Mouse (Mus musculus) CH12.LX (cell line): ENCODE data around the gene Acsl1. TPM values are rescaled to one million over a fixed set of nuclear protein-coding genes. Genes with fewer than 3 reads are reported as not detected.

Experiments used
- DNase-seq: peaks from one replicate; pipeline ENCODE4 v3.0.0-alpha.2; 2013; ENCODE audit errors: extremely low read depth
- H3K27ac ChIP-seq: 2 replicates; pipeline ENCODE4 v1.5.1; 2012; ENCODE audit warnings: low read depth, mild to moderate bottlenecking, control low read depth, moderate library complexity; ENCODE audit not compliant: insufficient read depth
- H3K27me3 ChIP-seq: replicated peaks from 2 replicates; pipeline ENCODE3; 2012; ENCODE audit warnings: inconsistent platforms
- H3K36me3 ChIP-seq, 2 experiments: replicated peaks in 1 of 2; 2 replicates each; pipeline versions ENCODE3 to v1.6.1; 2012; ENCODE audit warnings: inconsistent platforms in 1 of 2, low read length in 1 of 2, mild to moderate bottlenecking in 1 of 2, mixed read lengths in 1 of 2, moderate library complexity in 1 of 2; ENCODE audit not compliant: control insufficient read depth in 1 of 2, insufficient read depth in 1 of 2
- H3K4me1 ChIP-seq, 2 experiments: 2 replicates each; pipeline ENCODE4 v1.6.1; 2012; ENCODE audit warnings: inconsistent platforms in 1 of 2, moderate library complexity in 1 of 2; ENCODE audit not compliant: insufficient read depth in 2 of 2, control insufficient read depth in 1 of 2
- H3K4me2 ChIP-seq: 2 replicates; pipeline ENCODE4 v1.6.1; 2012; ENCODE audit warnings: low read depth, mild to moderate bottlenecking, control low read depth; ENCODE audit not compliant: poor library complexity, insufficient read depth, severe bottlenecking
- H3K4me3 ChIP-seq, 3 experiments: fragments of 150-350 bp in 1 of 3; sonication (generic) in 1 of 3; replicated peaks in 1 of 3; 2 replicates each; pipeline versions ENCODE3 to v1.5.1; 2011 to 2012; ENCODE audit warnings: low read depth in 2 of 3, low read length in 2 of 3, mild to moderate bottlenecking in 2 of 3, moderate library complexity in 2 of 3, control low read depth in 1 of 3, improper control_type of control experiment in 1 of 3, inconsistent platforms in 1 of 3, mixed read lengths in 1 of 3; ENCODE audit not compliant: poor library complexity in 1 of 3
- H3K79me2 ChIP-seq: replicated peaks from 2 replicates; pipeline ENCODE4 v1.6.1; 2012; ENCODE audit warnings: mild to moderate bottlenecking, moderate library complexity; ENCODE audit not compliant: control insufficient read depth, poor library complexity, insufficient read depth, severe bottlenecking; ENCODE audit errors: extremely low read depth
- H3K9ac ChIP-seq: 2 replicates; pipeline ENCODE4 v1.6.1; 2012; ENCODE audit warnings: low read depth, mild to moderate bottlenecking, control low read depth, moderate library complexity; ENCODE audit not compliant: insufficient read depth
- H3K9me3 ChIP-seq: replicated peaks from 2 replicates; pipeline ENCODE3; 2012; ENCODE audit warnings: low read length, inconsistent platforms, mixed read lengths
- BHLHE40 ChIP-seq: IDR thresholded peaks from 2 replicates; pipeline ENCODE4 v1.6.1; 2011; ENCODE audit warnings: mild to moderate bottlenecking, low read depth, low read length, improper control_type of control experiment
- CHD2 ChIP-seq: IDR thresholded peaks from 2 replicates; pipeline ENCODE4 v1.6.1; 2011; ENCODE audit warnings: low read length, improper control_type of control experiment
- HCFC1 ChIP-seq: IDR thresholded peaks from 2 replicates; pipeline ENCODE4 v1.6.1; 2012; ENCODE audit warnings: low read depth, mild to moderate bottlenecking, inconsistent platforms, low read length, improper control_type of control experiment
- JUN ChIP-seq: IDR thresholded peaks from 2 replicates; pipeline ENCODE4 v1.6.1; 2011; ENCODE audit warnings: low read depth, mild to moderate bottlenecking, low read length, improper control_type of control experiment, moderate library complexity; ENCODE audit not compliant: insufficient read depth
- NELFE ChIP-seq: IDR thresholded peaks from 2 replicates; pipeline ENCODE4 v1.6.1; 2011; ENCODE audit warnings: low read depth, low read length, improper control_type of control experiment
- NRF1 ChIP-seq: IDR thresholded peaks from 2 replicates; pipeline ENCODE4 v1.6.1; 2014; ENCODE audit warnings: low read depth, mild to moderate bottlenecking, inconsistent platforms, low read length, improper control_type of control experiment, moderate library complexity
- PAX5 ChIP-seq: IDR thresholded peaks from 2 replicates; pipeline ENCODE4 v1.6.1; 2012; ENCODE audit warnings: low read length, inconsistent platforms, mixed read lengths
- POLR2A ChIP-seq: IDR thresholded peaks from 2 replicates; pipeline ENCODE4 v1.6.1; 2011; ENCODE audit warnings: low read depth, mild to moderate bottlenecking, improper control_type of control experiment, low read length
- POLR2AphosphoS2 ChIP-seq: IDR thresholded peaks from 2 replicates; pipeline ENCODE4 v1.6.1; 2011; ENCODE audit warnings: low read depth, low read length, improper control_type of control experiment
- RCOR1 ChIP-seq: conservative IDR thresholded peaks from 2 replicates; pipeline ENCODE4 v1.6.1; 2012; ENCODE audit warnings: low read depth, mild to moderate bottlenecking, inconsistent platforms, low read length, improper control_type of control experiment
- SMC3 ChIP-seq: IDR thresholded peaks from 2 replicates; pipeline ENCODE4 v1.6.1; 2011; ENCODE audit warnings: low read depth, low read length, improper control_type of control experiment
- TBP ChIP-seq: conservative IDR thresholded peaks from 2 replicates; pipeline ENCODE4 v1.6.1; 2011; ENCODE audit warnings: low read depth, low read length, improper control_type of control experiment
- USF2 ChIP-seq: conservative IDR thresholded peaks from 2 replicates; pipeline ENCODE4 v1.6.1; 2011; ENCODE audit warnings: low read depth, low read length, improper control_type of control experiment
- ZC3H11A ChIP-seq: IDR thresholded peaks from 2 replicates; pipeline ENCODE4 v1.6.1; 2012; ENCODE audit warnings: low read depth, mild to moderate bottlenecking, inconsistent platforms, low read length, improper control_type of control experiment
- ZKSCAN1 ChIP-seq: IDR thresholded peaks from 2 replicates; pipeline ENCODE4 v1.6.1; 2012; ENCODE audit warnings: low read depth, inconsistent platforms, low read length, improper control_type of control experiment, borderline replicate concordance
- dilution Hi-C: fragments of 300-500 bp; cut with MboI; formaldehyde crosslinking; loops from 2 replicates; pipeline ENCODE4 v1.14.3; 2020; ENCODE audit warnings: low sequenced_read_pairs; ENCODE audit not compliant: extremely low pct_unique_long_range_greater_than_20kb, extremely low pct_ligation_motif_present
- in situ Hi-C: fragments of 300-500 bp; cut with MboI; formaldehyde crosslinking; loops from 3 replicates; pipeline ENCODE4 v1.14.3; 2019; ENCODE audit warnings: low sequenced_read_pairs, low pct_ligation_motif_present, low pct_unique_long_range_greater_than_20kb, mixed read lengths
- polyA plus RNA-seq: library from polyadenylated mRNA; unstranded; fragments of >175 nt; gene quantifications from 2 replicates; pipeline ENCODE4 v1.2.1, GENCODE M21; 2012; ENCODE audit warnings: low read depth; ENCODE audit not compliant: insufficient read length
- total RNA-seq, 2 experiments: library from RNA; depleted of rRNA; stranded (reverse); fragments of 300-350 nt in 1 of 2; fragments of >200 nt in 1 of 2; gene quantifications; 2 replicates each; pipeline ENCODE4 v1.2.3; 2012 to 2014

Acsl1 gene
- total and polyA plus RNA-seq, 3 experiments, result 8.7 to 27.9 (median 19.5) TPM

GRCm38 (mm10) chr8:46526821-46527220, 56.0 kb downstream of the Acsl1 start:
- in situ Hi-C loops, result no loop called here
- TF ChIP-seq NRF1 (no peak), RCOR1 (no peak), ZKSCAN1 (no peak)

DNA sequence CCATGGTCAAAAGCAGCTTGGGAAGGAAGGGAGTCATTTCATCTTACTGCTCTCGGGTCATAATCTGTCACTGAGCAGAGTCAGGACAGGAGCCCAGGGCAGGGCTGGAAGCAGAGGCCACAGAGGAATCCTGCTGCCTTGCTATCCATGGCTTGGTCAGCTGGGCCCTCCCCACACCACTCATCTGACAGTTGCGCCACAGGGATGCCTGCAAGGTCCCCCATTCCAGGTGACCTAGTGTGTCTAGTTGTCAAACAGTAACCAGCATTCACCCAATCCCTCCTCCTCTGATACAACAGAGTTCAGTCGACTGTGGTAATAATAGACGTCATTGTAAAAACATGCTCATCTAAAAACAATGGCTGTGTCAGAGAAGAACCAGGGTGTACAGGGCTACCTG, 58.7 kb downstream of the Acsl1 start:
- Histone ChIP-seq H3K79me2 (no peaks in the 10 kb centered on the region), H3K9ac (no peak overlapping the region), H3K4me1 (no peaks in the 10 kb centered on the region), H3K36me3 (peaks cover 2 to 91% of the 10 kb centered on the region in 2 experiments), H3K4me2 (no peak overlapping the region), H3K27ac (no peak overlapping the region), H3K9me3 (no peaks in the 10 kb centered on the region), H3K27me3 (no peaks in the 10 kb centered on the region), H3K4me3 (no peak overlapping the region)
- in situ Hi-C loops, result no loop called here
- no peak for DNase-seq
- dilution Hi-C loops, result no loop called here
- no peak for TF ChIP-seq TBP

More at GRCm38 (mm10) chr8:46526821-46527220, 56.0 kb downstream of the Acsl1 start:
- H3K27ac ChIP-seq, result no peak overlapping the region
- no peaks in the 10 kb centered on the region for H3K9me3 ChIP-seq
- no peak overlapping the region for H3K9ac ChIP-seq
- peaks cover 2 to 89% of the 10 kb centered on the region in 2 experiments for H3K36me3 ChIP-seq
- no peaks in the 10 kb centered on the region for H3K4me1 ChIP-seq
- dilution Hi-C loops, result no loop called here
- H3K4me3 ChIP-seq, result no peak overlapping the region
- H3K27me3 ChIP-seq, result no peaks in the 10 kb centered on the region
- no peaks in the 10 kb centered on the region for H3K79me2 ChIP-seq
- no peak overlapping the region for H3K4me2 ChIP-seq
- DNase-seq, result no peak

- in situ Hi-C loops, result no loop called here
- H3K36me3 ChIP-seq, result peaks cover 2 to 89% of the 10 kb centered on the region in 2 experiments
Observed at GRCm38 (mm10) chr8:46530541-46530940, 59.7 kb downstream of the Acsl1 start.

More at GRCm38 (mm10) chr8:46530541-46530940, 59.7 kb downstream of the Acsl1 start:
- TF ChIP-seq BHLHE40 (no peak), JUN (no peak), ZC3H11A (no peak), POLR2AphosphoS2 (no peak), USF2 (no peak), TBP (no peak), NELFE (no peak), NRF1 (no peak), ZKSCAN1 (no peak), SMC3 (no peak), CHD2 (no peak), HCFC1 (no peak), PAX5 (no peak), POLR2A (no peak)
- TF ChIP-seq, all 38 proteins: peak for 0
- Histone ChIP-seq H3K27ac (no peak overlapping the region), H3K27me3 (no peaks in the 10 kb centered on the region), H3K9ac (no peak overlapping the region), H3K4me2 (no peak overlapping the region), H3K79me2 (no peaks in the 10 kb centered on the region), H3K9me3 (no peaks in the 10 kb centered on the region), H3K4me1 (no peaks in the 10 kb centered on the region), H3K4me3 (no peak overlapping the region)
- dilution Hi-C loops, result no loop called here
- DNase-seq, result no peak
